20 mouse cellular contexts compared by ENCODE assay signal in the genomic region with DNA sequence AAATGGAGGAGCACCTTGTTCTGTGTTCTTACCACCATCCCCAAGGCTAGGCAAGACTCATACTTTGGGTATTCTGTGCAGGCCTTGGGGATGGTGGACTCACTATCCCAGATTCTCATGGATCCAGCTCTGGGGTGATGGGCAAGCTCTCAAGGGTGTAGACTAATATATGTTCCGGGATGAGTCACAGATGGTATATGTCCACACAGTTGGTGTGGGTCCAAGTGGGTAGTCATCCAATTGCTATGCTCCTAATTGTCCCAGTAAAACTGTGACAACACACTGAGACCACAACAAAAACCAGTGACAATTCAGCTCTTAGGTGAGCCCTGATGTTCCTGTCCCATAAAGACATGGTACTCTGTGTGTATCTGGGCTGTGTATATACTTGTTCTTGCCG. TPM values are rescaled to one million over a fixed set of nuclear protein-coding genes. Genes with fewer than 3 reads are reported as not detected.
DNase-seq lines count a peak whose midpoint lies in the region; TF ChIP-seq lines count a peak whose summit lies in the region.
"Had no signal": no experiment of that assay in that cellular context is flagged by ENCODE, and none has a peak within 500 bp of the region (broad histone marks: within the 10 kb centered on the region; RNA-seq: fewer than 3 reads in every experiment).

No protein-coding gene starts in this region.

- DNase-seq in cerebellum, adult 11 months, result peak; percentile 51
- DNase-seq in cerebellum, adult 9-10 months, result no peak
- peak; percentile 17 for DNase-seq in NIH3T3 (ENCODE audit: low read depth)
- DNase-seq in cerebellum, adult 9-11 months, result peak; percentile 73
- peak; percentile 56 to 72 for DNase-seq in cerebellum, postnatal 36 days
- no peak for DNase-seq in heart, postnatal 25 days (ENCODE audit: low spot score)
- DNase-seq in layer of hippocampus, adult 2 months (ENCODE audit: low spot score in 2 of 2), result no peak
- no peak for DNase-seq in heart, postnatal 10 days
- DNase-seq: adrenal gland, adult 2 months; adrenal gland, postnatal 25 days; gastrocnemius, postnatal 14 days; heart, postnatal 14 days; kidney, adult 8-10 months had no signal

- no peak overlapping the region for H3K27ac ChIP-seq in layer of hippocampus, adult 2 months
- H3K27ac ChIP-seq: embryonic facial prominence, embryonic 12.5 days; forebrain, embryonic 12.5 days; hindbrain, embryonic 10.5 days; hindbrain, embryonic 15.5 days had no signal

- no peak for TF ChIP-seq CTCF in layer of hippocampus, adult 2 months (conservative IDR thresholded peaks at IDR 0.05)

- intact Hi-C loops in heart, postnatal 25 days (cut with DNase I), result no loop called here
- intact Hi-C loops in heart, postnatal 10 days (cut with DNase I), result no loop called here

- H3K4me3 ChIP-seq in layer of hippocampus, adult 2 months, result no peak overlapping the region
- H3K4me3 ChIP-seq: embryonic facial prominence, embryonic 12.5 days; forebrain, embryonic 12.5 days; hindbrain, embryonic 10.5 days; hindbrain, embryonic 15.5 days had no signal

RNA-seq across cellular contexts. Expression of a gene that starts 14.0 kb away (rescaled TPM):
- total RNA-seq in heart, postnatal 25 days (2021), result under 1 TPM in 1 of 2 experiments, not detected in 1; 0.18 TPM
- 10 to 100 TPM; 73.4 to 77.5 TPM for total RNA-seq in layer of hippocampus, adult 2 months (2021)
- under 1 TPM; 0.15 to 0.19 TPM for total RNA-seq in heart, postnatal 10 days (2021)
- total RNA-seq: common myeloid progenitor, adult 5-6 weeks; granulocyte monocyte progenitor cell, adult 5-6 weeks; heart, postnatal 14 days; MEL had no signal

Comparison
In these comparisons a context has a peak if more than half of its experiments do, and no peak if none do; other contexts are left out.
1. DNase-seq: peak in cerebellum, adult 11 months (single experiment), NIH3T3 (single experiment), cerebellum, adult 9-11 months (single experiment) and cerebellum, postnatal 36 days (2 of 2); none in cerebellum, adult 9-10 months (single experiment), heart, postnatal 25 days (single experiment), layer of hippocampus, adult 2 months (0 of 2) and heart, postnatal 10 days (0 of 2).
2. RNA of a gene that starts 14.0 kb away (total RNA-seq): 73.4 to 77.5 TPM in layer of hippocampus, adult 2 months; 0.15 to 0.19 TPM in heart, postnatal 10 days and 0.18 TPM in heart, postnatal 25 days; every median in the first group is over 10 times any median in the second.